Mouse (Mus musculus) testis, adult 2 months (tissue): ENCODE results near the gene Mdk.

Experiments used
- CTCF ChIP-seq: fragments of 200-500 bp; IDR thresholded peaks from 2 replicates; pipeline ENCODE4 v1.5.1; 2012; ENCODE audit warnings: low read depth, mild to moderate bottlenecking, inconsistent platforms, low read length, moderate library complexity; ENCODE audit not compliant: control insufficient read depth, insufficient read depth, insufficient replicate concordance
- POLR2A ChIP-seq: fragments of 200-500 bp; IDR thresholded peaks from 2 replicates; pipeline ENCODE4 v1.6.1; 2012; ENCODE audit warnings: low read depth, mild to moderate bottlenecking, inconsistent platforms, low read length, moderate library complexity; ENCODE audit not compliant: control insufficient read depth

DNA sequence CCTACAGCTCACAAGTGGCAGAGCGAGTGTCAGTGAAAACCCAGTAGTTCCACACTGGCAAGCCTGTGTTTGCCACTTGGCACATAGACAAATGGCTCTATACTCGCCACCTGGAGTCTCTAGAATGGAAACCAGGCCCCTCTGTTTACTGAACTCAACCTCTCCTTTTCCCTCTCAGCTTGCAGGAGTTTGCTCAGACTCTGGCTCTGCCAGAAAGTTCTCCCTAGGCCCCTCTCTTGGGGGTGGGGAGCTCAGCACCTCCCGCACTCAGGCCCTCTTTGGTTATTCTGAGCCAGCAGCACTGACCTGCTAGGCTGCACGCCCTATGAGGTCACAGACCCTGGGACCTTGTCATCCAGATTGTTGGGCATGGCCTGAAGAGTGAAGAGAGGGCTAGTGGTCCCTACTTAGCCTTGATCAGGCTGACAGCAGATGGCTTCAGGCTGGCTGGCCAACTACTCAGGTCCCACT lies 23.1 kb upstream of the Mdk start:
- TF ChIP-seq POLR2A (peak; percentile 64; the same call in 1 of the 2 replicates), CTCF (no peak)
